8 mouse cellular contexts compared by ENCODE assay signal in the genomic region with DNA sequence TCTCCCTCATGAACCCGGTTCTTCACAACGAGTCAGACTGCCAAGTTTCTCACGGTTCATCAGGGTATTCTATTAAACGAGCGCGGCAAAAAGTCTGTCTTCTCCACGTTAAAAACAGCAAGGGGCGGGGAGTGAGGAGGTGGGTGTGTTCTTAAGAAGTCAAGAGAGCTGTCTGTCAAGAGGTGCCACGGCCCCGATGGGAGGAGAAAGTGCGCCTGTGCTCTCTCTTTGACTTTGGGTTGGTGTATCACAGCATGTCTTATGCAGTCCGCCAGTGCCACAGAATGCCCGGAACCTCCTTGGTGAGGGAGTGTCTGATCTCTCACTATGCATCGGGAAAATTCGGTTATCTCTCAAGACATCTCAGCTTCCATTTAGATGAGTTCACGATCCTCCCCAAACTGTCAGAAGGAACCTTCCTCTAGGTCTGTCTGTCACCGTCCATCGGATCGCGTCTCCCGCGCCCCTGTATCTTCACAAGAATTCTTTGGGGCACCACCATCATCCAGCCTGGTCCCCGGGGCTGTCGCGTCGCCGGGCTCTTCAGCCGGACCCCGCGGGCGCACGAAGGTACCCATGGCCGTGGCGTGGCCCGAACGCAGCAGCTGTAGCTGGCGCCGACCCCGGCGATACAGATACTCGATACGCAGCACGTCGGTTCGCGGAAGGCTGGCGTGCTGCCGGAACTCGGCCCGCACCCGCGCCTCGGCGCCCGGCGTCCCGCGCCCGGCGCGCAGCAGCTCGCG. TPM values are rescaled to one million over a fixed set of nuclear protein-coding genes. Genes with fewer than 3 reads are reported as not detected.
DNase-seq lines count a peak whose midpoint lies in the region; ATAC-seq and TF ChIP-seq lines count a peak whose summit lies in the region.

A gene (plus strand): TSS at position 202 of the 746 bp plus-strand sequence.

- H3K9me3 ChIP-seq in forebrain, embryonic 11.5 days (ENCODE audit: control insufficient read depth, low read length): no peaks in the 10 kb centered on the region; the same call in 1 of the 2 replicates
- no peaks in the 10 kb centered on the region for H3K9me3 ChIP-seq in heart, postnatal 0 days (replicated peaks; ENCODE audit: control insufficient read depth, low read length)
- H3K9me3 ChIP-seq in neural tube, embryonic 15.5 days (replicated peaks): no peaks in the 10 kb centered on the region

- H3K4me2 ChIP-seq in forebrain, embryonic 11.5 days (ENCODE audit: low read depth, low read length, severe bottlenecking): peak within 1 kb of the TSS; percentile 86
- H3K4me2 ChIP-seq in heart, postnatal 0 days (ENCODE audit: low read depth, low read length): peak within 1 kb of the TSS; percentile 84
- H3K4me2 ChIP-seq in neural tube, embryonic 15.5 days: peak within 1 kb of the TSS; percentile 79

- DNase-seq in ES-CJ7 (ENCODE audit: low read depth, low spot score): peak; percentile 88
- DNase-seq in c-Kit-negative CD71-positive TER-119-positive erythroid progenitor cells, embryonic 14.5 days (ENCODE audit: low read depth, low spot score): peak; percentile 52
- peak; percentile 72 for DNase-seq in forebrain, embryonic 11.5 days (ENCODE audit: low spot score)
- peak; percentile 71 for DNase-seq in heart, postnatal 0 days (ENCODE audit: low spot score)
- peak; percentile 89 to 94 for DNase-seq in kidney, postnatal 36 days
- DNase-seq in lung, adult 2 months: peak; percentile 64
- DNase-seq in thymus, adult 2 months: peak; percentile 74

- TF ChIP-seq CTCF in heart, postnatal 0 days (IDR thresholded peaks at IDR 0.05; ENCODE audit: low read depth): no peak
- TF ChIP-seq CTCF in lung, adult 2 months (IDR thresholded peaks at IDR 0.05; ENCODE audit: insufficient read depth, low read length): no peak
- peak; percentile 50; the same call in 1 of the 2 replicates for TF ChIP-seq CTCF in thymus, adult 2 months (IDR thresholded peaks at IDR 0.05; ENCODE audit: borderline replicate concordance, control insufficient read depth, extremely low read depth, insufficient read depth, low read length, poor library complexity)

- peak within 1 kb of the TSS; percentile 88 for H3K9ac ChIP-seq in forebrain, embryonic 11.5 days (ENCODE audit: low read length)
- peak within 1 kb of the TSS; percentile 78 for H3K9ac ChIP-seq in heart, postnatal 0 days (replicated peaks; ENCODE audit: low read depth, low read length)
- peak within 1 kb of the TSS; percentile 80 for H3K9ac ChIP-seq in neural tube, embryonic 15.5 days (replicated peaks)

- TF ChIP-seq POLR2A in lung, adult 2 months (IDR thresholded peaks at IDR 0.05; ENCODE audit: borderline replicate concordance, extremely low read depth, low read depth, low read length): peak; percentile 76; the same call in 1 of the 2 replicates
- no peak for TF ChIP-seq POLR2A in thymus, adult 2 months (IDR thresholded peaks at IDR 0.05; ENCODE audit: control insufficient read depth, extremely low read depth, insufficient read depth, low read length, poor library complexity)

- peak within 1 kb of the TSS; percentile 82 for H3K4me3 ChIP-seq in forebrain, embryonic 11.5 days (ENCODE audit: low read depth, low read length)
- peak within 1 kb of the TSS; percentile 80 for H3K4me3 ChIP-seq in heart, postnatal 0 days (ENCODE audit: low read depth, low read length)
- H3K4me3 ChIP-seq in lung, adult 2 months (replicated peaks; ENCODE audit: extremely low read depth, low read depth, low read length): peak within 1 kb of the TSS; percentile 66
- H3K4me3 ChIP-seq in neural tube, embryonic 15.5 days (replicated peaks): peak within 1 kb of the TSS; percentile 91
- peak within 1 kb of the TSS; percentile 63 for H3K4me3 ChIP-seq in thymus, adult 2 months (ENCODE audit: control insufficient read depth, insufficient read depth, low read length)

- peaks cover 6% of the 10 kb centered on the region; the same call in 1 of the 2 replicates for H3K4me1 ChIP-seq in forebrain, embryonic 11.5 days (replicated peaks; ENCODE audit: control insufficient read depth, insufficient read depth, low read length)
- peaks cover 11% of the 10 kb centered on the region for H3K4me1 ChIP-seq in heart, postnatal 0 days (ENCODE audit: control insufficient read depth, insufficient read depth)
- peaks cover 9% of the 10 kb centered on the region for H3K4me1 ChIP-seq in lung, adult 2 months (ENCODE audit: control insufficient read depth, insufficient read depth, low read length)
- H3K4me1 ChIP-seq in neural tube, embryonic 15.5 days: peaks cover 18% of the 10 kb centered on the region
- H3K4me1 ChIP-seq in thymus, adult 2 months (replicated peaks; ENCODE audit: control insufficient read depth, insufficient read depth, low read length): peaks cover 11% of the 10 kb centered on the region

- no peak for TF ChIP-seq EP300 in heart, postnatal 0 days (IDR thresholded peaks at IDR 0.05; ENCODE audit: low read depth)

- H3K27me3 ChIP-seq in forebrain, embryonic 11.5 days (ENCODE audit: control insufficient read depth, insufficient read depth, low read length): no peaks in the 10 kb centered on the region
- H3K27me3 ChIP-seq in heart, postnatal 0 days (ENCODE audit: control insufficient read depth, insufficient read depth, low read length): no peaks in the 10 kb centered on the region
- H3K27me3 ChIP-seq in neural tube, embryonic 15.5 days (replicated peaks): peaks cover 7% of the 10 kb centered on the region; the same call in 1 of the 2 replicates
- H3K27me3 ChIP-seq in thymus, adult 2 months (ENCODE audit: control insufficient read depth, insufficient read depth, low read length): no peaks in the 10 kb centered on the region

- H3K27ac ChIP-seq in forebrain, embryonic 11.5 days (ENCODE audit: low read depth, low read length): peak within 1 kb of the TSS; percentile 53; the same call in 1 of the 2 replicates
- H3K27ac ChIP-seq in heart, postnatal 0 days (ENCODE audit: low read depth): peak within 1 kb of the TSS; percentile 91
- H3K27ac ChIP-seq in neural tube, embryonic 15.5 days (replicated peaks): peak within 1 kb of the TSS; percentile 90
- peak within 1 kb of the TSS; percentile 84 for H3K27ac ChIP-seq in thymus, adult 2 months (ENCODE audit: control insufficient read depth, insufficient read depth, low read length)

- no peaks in the 10 kb centered on the region for H3K36me3 ChIP-seq in forebrain, embryonic 11.5 days (ENCODE audit: control insufficient read depth, insufficient read depth, low read length)
- H3K36me3 ChIP-seq in heart, postnatal 0 days (replicated peaks; ENCODE audit: control insufficient read depth, insufficient read depth, low read length): no peaks in the 10 kb centered on the region
- H3K36me3 ChIP-seq in neural tube, embryonic 15.5 days: peaks cover 4% of the 10 kb centered on the region; the same call in 1 of the 2 replicates
- no peaks in the 10 kb centered on the region for H3K36me3 ChIP-seq in thymus, adult 2 months (ENCODE audit: control insufficient read depth, insufficient read depth, low read length)

- peak; percentile 69 for ATAC-seq in forebrain, embryonic 11.5 days (replicated peaks; ENCODE audit: low FRiP score)
- ATAC-seq in heart, postnatal 0 days (ENCODE audit: insufficient read depth, low read depth): peak; percentile 40
- peak; percentile 70 for ATAC-seq in neural tube, embryonic 15.5 days (ENCODE audit: low FRiP score)

- WGBS in forebrain, embryonic 11.5 days: under 1% methylated on average over 63 of the region's 63 CpGs
- WGBS in heart, postnatal 0 days: under 1% methylated on average over 63 of the region's 63 CpGs
- under 1% methylated on average over 63 of the region's 63 CpGs for WGBS in lung, adult 2 months
- under 1% methylated on average over 59 of the region's 63 CpGs for WGBS in neural tube, embryonic 15.5 days
- under 1% methylated on average over 63 of the region's 63 CpGs for WGBS in thymus, adult 2 months

RNA-seq across cellular contexts. Expression of the gene that starts here (rescaled TPM):
- not detected in 2 replicates for polyA plus RNA-seq in forebrain, embryonic 11.5 days (2014; fragmentation: Nextera tagmentation; extraction: Ambion mirVana)
- 0.46 and 0.77 TPM in 2 replicates for total RNA-seq in heart, postnatal 0 days (2014; rRNA removed; ENCODE audit: low replicate concordance)
- polyA plus RNA-seq in heart, postnatal 0 days (2015; fragmentation: Nextera tagmentation; extraction: Ambion mirVana): 2.6 and 3.1 TPM in 2 replicates
- 0.50 and 0.55 TPM in 2 replicates for polyA plus RNA-seq in lung, adult 2 months (2012; rRNA removed)
- polyA plus RNA-seq in neural tube, embryonic 15.5 days (2015; fragmentation: Nextera tagmentation; extraction: Ambion mirVana): not detected in 2 replicates
- 0.74 and 0.93 TPM in 2 replicates for polyA plus RNA-seq in thymus, adult 2 months (2012; rRNA removed)

Comparison
In these comparisons a context has a peak if more than half of its experiments do, and no peak if none do; other contexts are left out.
1. Peak in every context shown above with its lines: DNase-seq, ATAC-seq, H3K4me3 ChIP-seq and H3K27ac ChIP-seq.
2. Peak in DNase-seq, ATAC-seq, H3K4me3 ChIP-seq, H3K27ac ChIP-seq, H3K9ac ChIP-seq and H3K4me2 ChIP-seq in forebrain, embryonic 11.5 days; RNA of the gene not detected or under 1 TPM.
3. Peak in DNase-seq and H3K4me3 ChIP-seq in lung, adult 2 months; RNA of the gene not detected or under 1 TPM.
4. Peak in ATAC-seq, H3K4me3 ChIP-seq, H3K27ac ChIP-seq, H3K9ac ChIP-seq and H3K4me2 ChIP-seq in neural tube, embryonic 15.5 days; RNA of the gene not detected or under 1 TPM.
5. Peak in DNase-seq, H3K4me3 ChIP-seq and H3K27ac ChIP-seq in thymus, adult 2 months; RNA of the gene not detected or under 1 TPM.